Mouse (Mus musculus): ENCODE results near the gene Bmi1.

Gene Bmi1

GRCm38 (mm10) chr2:18734394-18735127 lies 57.7 kb downstream of the Bmi1 start:
- DNase-seq = no peak
